Mouse (Mus musculus) hindbrain, embryonic 14.5 days (tissue): ENCODE measurements at regions not wholly inside any gene's neighbourhood (a gene's known extent, or its start where the extent isn't known, plus 50 kb on each side); places are given as distances from the start of the nearest gene placed in this dataset.

Experiments
- ATAC-seq: fragments of 200-750 bp; cut with Nextera tagmentation; 2 replicates; pipeline ENCODE4 v1.8.0; 2017; ENCODE audit warnings: moderate number of reproducible peaks, mild to moderate bottlenecking, moderate TSS enrichment, moderate library complexity; ENCODE audit not compliant: low FRiP score
- DNase-seq: peaks from one replicate; pipeline ENCODE4 v3.0.0-alpha.2; 2015; ENCODE audit warnings: low spot score
- H3K27ac ChIP-seq: fragments of 300-500 bp; sonication (generic); 2 replicates; pipeline ENCODE4 v1.5.1; 2014; ENCODE audit warnings: mild to moderate bottlenecking, moderate library complexity
- H3K27me3 ChIP-seq: fragments of 300-500 bp; sonication (generic); 2 replicates; pipeline ENCODE4 v1.6.1; 2014; ENCODE audit warnings: mild to moderate bottlenecking, low read length, mixed read lengths; ENCODE audit not compliant: control insufficient read depth, insufficient read depth
- H3K36me3 ChIP-seq: fragments of 300-500 bp; sonication (generic); replicated peaks from 2 replicates; pipeline ENCODE4 v1.6.1; 2014; ENCODE audit not compliant: control insufficient read depth, insufficient read depth
- H3K4me1 ChIP-seq: fragments of 300-500 bp; sonication (generic); replicated peaks from 2 replicates; pipeline ENCODE4 v1.6.1; 2014; ENCODE audit warnings: antibody characterized with exemption, low read length, mixed read lengths; ENCODE audit not compliant: control insufficient read depth, insufficient read depth
- H3K4me2 ChIP-seq: fragments of 300-500 bp; sonication (generic); replicated peaks from 2 replicates; pipeline ENCODE4 v1.6.1; 2014; ENCODE audit warnings: mild to moderate bottlenecking, moderate library complexity
- H3K4me3 ChIP-seq: fragments of 300-500 bp; sonication (generic); replicated peaks from 2 replicates; pipeline ENCODE4 v1.5.1; 2014; ENCODE audit warnings: mild to moderate bottlenecking, low read length
- H3K9ac ChIP-seq: fragments of 300-500 bp; sonication (generic); 2 replicates; pipeline ENCODE4 v1.6.1; 2014
- H3K9me3 ChIP-seq: fragments of 300-500 bp; sonication (generic); 2 replicates; pipeline ENCODE4 v1.6.1; 2016; ENCODE audit warnings: low read length; ENCODE audit not compliant: control insufficient read depth
- WGBS: fragments of 180-500 bp; shearing (Covaris S2); extraction: QIAGEN DNeasy Blood & Tissue Kit; methylation state at CpG from one replicate; pipeline ENCODE4 v1.1.7; 2014; 5-methylcytosine and 5-hydroxymethylcytosine counted together

- WGBS = 81% methylated on average over 3 of the region's 3 CpGs
- DNase-seq (no peak), ATAC-seq (no peak)
- 0 out of 2 replicates have a peak, but pooled peaks cover 2% of the 10 kb centered on the region for H3K9me3 ChIP-seq
- H3K9ac ChIP-seq = no peak overlapping the region
- no peak overlapping the region for H3K4me3 ChIP-seq
- no peak overlapping the region for H3K4me2 ChIP-seq
- H3K27me3 ChIP-seq = no peaks in the 10 kb centered on the region
- H3K27ac ChIP-seq = no peak overlapping the region
- no peaks in the 10 kb centered on the region for H3K36me3 ChIP-seq
- H3K4me1 ChIP-seq = no peaks in the 10 kb centered on the region
Observed at GRCm38 (mm10) chr2:8379590-8379989, 870.2 kb upstream of the Celf2 start.

- H3K4me3 ChIP-seq = no peak overlapping the region
- no peaks in the 10 kb centered on the region for H3K27me3 ChIP-seq
- no peaks in the 10 kb centered on the region for H3K4me1 ChIP-seq
- 84% methylated on average over 1 of the region's 1 CpGs for WGBS
- no peaks in the 10 kb centered on the region for H3K9me3 ChIP-seq
- H3K9ac ChIP-seq = no peak overlapping the region
- no peak overlapping the region for H3K27ac ChIP-seq
- ATAC-seq (no peak), DNase-seq (no peak)
- H3K4me2 ChIP-seq = no peak overlapping the region
- H3K36me3 ChIP-seq = no peaks in the 10 kb centered on the region
Observed at GRCm38 (mm10) chr2:8347867-8348266, 838.5 kb upstream of the Celf2 start.

- ATAC-seq = no peak
- no peak for DNase-seq
- WGBS = 93% methylated on average over 3 of the region's 3 CpGs
- H3K27me3 ChIP-seq = no peaks in the 10 kb centered on the region
- H3K36me3 ChIP-seq = no peaks in the 10 kb centered on the region
- H3K27ac ChIP-seq = no peak overlapping the region
- no peaks in the 10 kb centered on the region for H3K4me1 ChIP-seq
- no peak overlapping the region for H3K4me2 ChIP-seq
- no peak overlapping the region for H3K9ac ChIP-seq
- no peaks in the 10 kb centered on the region for H3K9me3 ChIP-seq
- no peak overlapping the region for H3K4me3 ChIP-seq
Observed at GRCm38 (mm10) chr2:8344748-8345147, 835.4 kb upstream of the Celf2 start.

- no peaks in the 10 kb centered on the region for H3K9me3 ChIP-seq
- H3K27me3 ChIP-seq = no peaks in the 10 kb centered on the region
- no peak overlapping the region for H3K4me2 ChIP-seq
- no peak overlapping the region for H3K27ac ChIP-seq
- H3K9ac ChIP-seq = no peak overlapping the region
- 70% methylated on average over 7 of the region's 7 CpGs for WGBS
- no peaks in the 10 kb centered on the region for H3K4me1 ChIP-seq
- no peak for DNase-seq
- ATAC-seq = no peak
- H3K4me3 ChIP-seq = no peak overlapping the region
- H3K36me3 ChIP-seq = no peaks in the 10 kb centered on the region
Observed at GRCm38 (mm10) chr2:8338271-8338670, 828.9 kb upstream of the Celf2 start.

- no peaks in the 10 kb centered on the region for H3K4me1 ChIP-seq
- 71% methylated on average over 2 of the region's 2 CpGs for WGBS
- H3K27ac ChIP-seq = no peak overlapping the region
Observed at GRCm38 (mm10) chr2:8296001-8296400, 786.6 kb upstream of the Celf2 start.

GRCm38 (mm10) chr2:8291357-8291756, 782.0 kb upstream of the Celf2 start:
- H3K4me3 ChIP-seq = no peak overlapping the region
- no peak overlapping the region for H3K9ac ChIP-seq
- no peak for DNase-seq
- no peak overlapping the region for H3K4me2 ChIP-seq
- no peak overlapping the region for H3K27ac ChIP-seq
- H3K36me3 ChIP-seq = no peaks in the 10 kb centered on the region
- no peaks in the 10 kb centered on the region for H3K9me3 ChIP-seq
- WGBS = 91% methylated on average over 4 of the region's 4 CpGs
- H3K27me3 ChIP-seq = no peaks in the 10 kb centered on the region
- no peaks in the 10 kb centered on the region for H3K4me1 ChIP-seq
- ATAC-seq = no peak

More at GRCm38 (mm10) chr2:8296001-8296400, 786.6 kb upstream of the Celf2 start:
- no peak overlapping the region for H3K4me3 ChIP-seq
- H3K27me3 ChIP-seq = no peaks in the 10 kb centered on the region
- ATAC-seq (no peak), DNase-seq (no peak)
- no peaks in the 10 kb centered on the region for H3K9me3 ChIP-seq
- no peak overlapping the region for H3K9ac ChIP-seq
- H3K4me2 ChIP-seq = no peak overlapping the region
- H3K36me3 ChIP-seq = no peaks in the 10 kb centered on the region

GRCm38 (mm10) chr2:8287403-8287802, 778.0 kb upstream of the Celf2 start:
- Histone ChIP-seq H3K4me2 (no peak overlapping the region), H3K36me3 (no peaks in the 10 kb centered on the region), H3K27ac (no peak overlapping the region), H3K27me3 (no peaks in the 10 kb centered on the region), H3K4me1 (no peaks in the 10 kb centered on the region), H3K9me3 (no peaks in the 10 kb centered on the region), H3K4me3 (no peak overlapping the region), H3K9ac (no peak overlapping the region)
- no peak for DNase-seq
- WGBS = 91% methylated on average over 4 of the region's 4 CpGs
- ATAC-seq = no peak

- Histone ChIP-seq H3K9ac (no peak overlapping the region), H3K36me3 (no peaks in the 10 kb centered on the region), H3K27me3 (no peaks in the 10 kb centered on the region), H3K9me3 (no peaks in the 10 kb centered on the region), H3K4me2 (no peak overlapping the region), H3K27ac (no peak overlapping the region), H3K4me1 (no peaks in the 10 kb centered on the region), H3K4me3 (no peak overlapping the region)
- DNase-seq = no peak
- no peak for ATAC-seq
- 92% methylated on average over 1 of the region's 1 CpGs for WGBS
Observed at GRCm38 (mm10) chr2:8276127-8276773, 766.9 kb upstream of the Celf2 start.
